Mouse (Mus musculus) liver, embryonic 14.5 days (tissue): Measurements from ENCODE around the gene Prkcb.

Experiments
- CTCF ChIP-seq: IDR thresholded peaks from 2 replicates; pipeline ENCODE4 v1.5.1; 2016; ENCODE audit warnings: antibody characterized with exemption, low read depth, control low read depth
- EP300 ChIP-seq: IDR thresholded peaks from 2 replicates; pipeline ENCODE4 v1.6.1; 2016; ENCODE audit warnings: antibody characterized with exemption, low read depth

- TF ChIP-seq CTCF = peak; percentile 89
- no peak for TF ChIP-seq EP300
Observed at GRCm38 (mm10) chr7:122470370-122471280, 182.1 kb downstream of the Prkcb start.
